Mouse (Mus musculus): ENCODE results near the gene Ddx6.

The Ddx6 gene

DNA sequence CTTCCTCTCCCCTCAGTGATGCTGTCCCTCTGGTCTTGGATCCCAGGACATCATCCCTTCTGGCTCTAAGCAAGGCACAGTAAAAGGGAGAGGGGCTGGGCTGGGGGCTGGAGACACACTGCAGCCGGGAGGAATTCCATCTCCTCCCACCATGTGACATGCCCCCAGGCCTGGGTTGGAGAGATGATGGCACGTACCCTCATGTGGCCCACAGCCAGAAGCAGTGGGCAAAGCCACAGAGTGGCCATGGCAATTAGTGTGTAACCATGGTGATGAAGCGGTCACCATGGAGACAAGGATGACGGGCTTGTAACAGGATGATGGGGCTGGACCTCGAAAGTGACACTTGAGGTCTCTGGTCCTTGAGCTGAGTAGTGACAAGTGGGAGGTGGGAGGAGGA, 81.9 kb downstream of the Ddx6 start:
- no peak for DNase-seq (ENCODE audit: low read depth, low spot score)

DNA sequence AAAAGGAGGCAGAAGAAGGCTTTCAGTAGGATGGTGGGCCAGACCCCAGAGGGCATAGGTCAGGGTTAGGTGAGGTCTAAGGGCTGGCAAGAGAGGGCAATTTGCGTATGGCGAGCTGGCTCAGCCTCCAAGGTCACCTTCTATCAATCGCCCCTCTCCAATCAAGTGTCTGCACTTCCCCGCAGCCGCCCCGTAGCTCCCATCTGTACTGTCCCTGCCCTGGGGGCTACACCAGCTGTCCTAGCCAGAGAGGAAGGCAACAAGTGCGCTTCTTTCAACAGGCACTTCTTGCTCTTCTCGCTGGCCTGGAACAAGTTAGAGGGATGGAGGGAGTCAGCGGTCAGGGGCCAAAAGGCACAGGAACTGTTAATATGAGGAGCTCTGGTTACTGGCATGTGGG, 83.3 kb downstream of the Ddx6 start:
- no peak for DNase-seq (ENCODE audit: low read depth, low spot score)
